13 mouse cellular contexts compared by ENCODE assay signal in the genomic region with DNA sequence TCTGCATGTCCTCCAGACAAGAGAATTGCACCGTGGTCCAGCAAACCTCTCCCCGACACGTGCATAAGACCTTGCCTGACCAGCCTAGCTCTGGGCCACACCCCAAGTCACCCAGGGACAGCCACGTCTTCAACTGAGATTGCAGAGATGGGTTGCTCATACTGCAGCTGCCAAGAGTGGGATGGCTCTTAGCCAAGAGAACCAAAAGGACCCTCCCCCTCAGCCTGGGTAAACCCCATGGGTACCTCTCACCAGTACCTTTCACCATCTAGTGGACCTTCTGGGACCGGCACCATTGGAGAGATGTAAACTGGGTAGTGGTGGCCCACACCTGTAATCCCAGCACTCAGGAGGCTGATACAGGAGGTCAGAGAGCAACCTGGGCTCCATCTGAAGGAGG. TPM values are rescaled to one million over a fixed set of nuclear protein-coding genes. Genes with fewer than 3 reads are reported as not detected.
DNase-seq lines count a peak whose midpoint lies in the region; ATAC-seq and TF ChIP-seq lines count a peak whose summit lies in the region.
"Had no signal": no experiment of that assay in that cellular context is flagged by ENCODE, and none has a peak within 500 bp of the region (broad histone marks: within the 10 kb centered on the region; RNA-seq: fewer than 3 reads in every experiment).

No protein-coding gene starts in this region.

- no peak overlapping the region for H3K9ac ChIP-seq in heart, embryonic 12.5 days
- H3K9ac ChIP-seq: hindbrain, embryonic 14.5 days had no signal

- WGBS in heart, embryonic 12.5 days, result 56% methylated on average over 5 of the region's 5 CpGs

- H3K4me3 ChIP-seq in heart, embryonic 12.5 days, result 0 out of 2 replicates have a peak overlapping the region, but pooled peaks have one; percentile 91
- no peak overlapping the region for H3K4me3 ChIP-seq in layer of hippocampus, adult 2 months

- peak; percentile 55 for DNase-seq in CD4-positive, CD25-positive, alpha-beta regulatory T cell, adult 2 months (ENCODE audit: low read depth, low spot score)
- DNase-seq in heart, adult 18-20 months, result no peak
- DNase-seq in layer of hippocampus, adult 2 months (ENCODE audit: low spot score in 2 of 2), result no peak
- DNase-seq in layer of hippocampus, postnatal 36 days, result no peak
- peak; percentile 32 for DNase-seq in kidney, postnatal 10 days
- no peak for DNase-seq in right cerebral cortex, postnatal 36 days (ENCODE audit: low spot score in 2 of 2)
- DNase-seq: adrenal gland, postnatal 36 days; gastrocnemius, postnatal 36 days; right cerebral cortex, postnatal 4 days had no signal

- H3K27ac ChIP-seq in heart, embryonic 12.5 days (ENCODE audit: poor library complexity, severe bottlenecking), result no peak overlapping the region
- H3K27ac ChIP-seq in layer of hippocampus, adult 2 months, result peak overlapping the region; percentile 94; the same call in 1 of the 2 replicates
- H3K27ac ChIP-seq: hindbrain, embryonic 14.5 days had no signal

- H3K36me3 ChIP-seq in heart, embryonic 12.5 days, result no peaks in the 10 kb centered on the region

- H3K4me1 ChIP-seq in heart, embryonic 12.5 days (replicated peaks), result peaks cover 46% of the 10 kb centered on the region

- no peaks in the 10 kb centered on the region for H3K9me3 ChIP-seq in heart, embryonic 12.5 days (replicated peaks)

- H3K27me3 ChIP-seq in heart, embryonic 12.5 days (replicated peaks), result peaks cover 15% of the 10 kb centered on the region; the same call in 1 of the 2 replicates

- no peak for ATAC-seq in CD4-positive, CD25-positive, alpha-beta regulatory T cell, adult 4 months
- no peak for ATAC-seq in heart, embryonic 12.5 days (ENCODE audit: insufficient number of reproducible peaks, low FRiP score)
- ATAC-seq: lung, postnatal 0 days had no signal

- TF ChIP-seq CTCF in layer of hippocampus, adult 2 months (conservative IDR thresholded peaks at IDR 0.05), result no peak

- H3K4me2 ChIP-seq in heart, embryonic 12.5 days, result peak overlapping the region; percentile 1; the same call in 1 of the 2 replicates

RNA-seq across cellular contexts. Expression of a gene that starts 2.8 kb away (rescaled TPM):
- polyA plus RNA-seq in CD4-positive, CD25-positive, alpha-beta regulatory T cell, adult 4 months (2017; shearing (Covaris generic)), result 100 to 1,000 TPM; 122 to 152 TPM
- polyA plus RNA-seq in heart, embryonic 12.5 days (2016; fragmentation: Nextera tagmentation; extraction: Ambion mirVana), result 17.3 and 17.4 TPM in 2 replicates
- 10 to 100 TPM; 57.5 to 67.5 TPM for total RNA-seq in heart, adult 18-20 months (2021)
- total RNA-seq in layer of hippocampus, adult 2 months (2021), result 10 to 100 TPM; 76.3 to 83.9 TPM
- 100 to 1,000 TPM in 1 of 2 experiments, 10 to 100 TPM in 1; 96.5 to 108 TPM for total RNA-seq in layer of hippocampus, postnatal 36 days (2021)

RNA-seq across cellular contexts. Expression of a gene that starts 55.7 kb away (rescaled TPM):
- polyA plus RNA-seq in CD4-positive, CD25-positive, alpha-beta regulatory T cell, adult 4 months (2017; shearing (Covaris generic)), result 10 to 100 TPM; 13.0 to 18.1 TPM
- polyA plus RNA-seq in heart, embryonic 12.5 days (2016; fragmentation: Nextera tagmentation; extraction: Ambion mirVana), result 58.9 and 64.4 TPM in 2 replicates
- 10 to 100 TPM; 11.7 to 13.8 TPM for total RNA-seq in heart, adult 18-20 months (2021)
- total RNA-seq in layer of hippocampus, adult 2 months (2021), result 10 to 100 TPM; 14.8 to 22.7 TPM
- total RNA-seq in layer of hippocampus, postnatal 36 days (2021), result 10 to 100 TPM; 19.9 to 22.3 TPM

Comparison
In these comparisons a context has a peak if more than half of its experiments do, and no peak if none do; other contexts are left out.
1. DNase-seq: peak in CD4-positive, CD25-positive, alpha-beta regulatory T cell, adult 2 months (single experiment) and kidney, postnatal 10 days (single experiment); none in heart, adult 18-20 months (0 of 2), layer of hippocampus, adult 2 months (0 of 2), layer of hippocampus, postnatal 36 days (0 of 2) and right cerebral cortex, postnatal 36 days (0 of 2).